Mouse (Mus musculus) forebrain, embryonic 11.5 days (tissue): ENCODE measurements around the gene Abcb10. TPM values are rescaled to one million over a fixed set of nuclear protein-coding genes. Genes with fewer than 3 reads are reported as not detected.

ENCODE experiments used
- ATAC-seq: fragments of 200-750 bp; cut with Nextera tagmentation; replicated peaks from 2 replicates; pipeline ENCODE4 v1.8.0; 2017; ENCODE audit warnings: moderate TSS enrichment; ENCODE audit not compliant: low FRiP score
- DNase-seq: peaks from one replicate; pipeline ENCODE4 v3.0.0-alpha.2; 2017; ENCODE audit warnings: low spot score
- H3K27ac ChIP-seq: fragments of 300-500 bp; sonication (generic); 2 replicates; pipeline ENCODE4 v1.5.1; 2014; ENCODE audit warnings: low read depth, low read length
- H3K27me3 ChIP-seq: fragments of 300-500 bp; sonication (generic); 2 replicates; pipeline ENCODE4 v1.6.1; 2014; ENCODE audit warnings: mild to moderate bottlenecking, low read length, mixed read lengths; ENCODE audit not compliant: control insufficient read depth, insufficient read depth
- H3K36me3 ChIP-seq: fragments of 300-500 bp; sonication (generic); 2 replicates; pipeline ENCODE4 v1.6.1; 2014; ENCODE audit warnings: mild to moderate bottlenecking, low read length, moderate library complexity, mixed read lengths; ENCODE audit not compliant: control insufficient read depth, insufficient read depth
- H3K4me1 ChIP-seq: fragments of 300-500 bp; sonication (generic); replicated peaks from 2 replicates; pipeline ENCODE4 v1.6.1; 2014; ENCODE audit warnings: low read length, mixed read lengths; ENCODE audit not compliant: control insufficient read depth, insufficient read depth
- H3K4me2 ChIP-seq: fragments of 300-500 bp; sonication (generic); 2 replicates; pipeline ENCODE4 v1.6.1; 2014; ENCODE audit warnings: low read depth, mild to moderate bottlenecking, low read length, moderate library complexity, mixed read lengths; ENCODE audit not compliant: severe bottlenecking
- H3K4me3 ChIP-seq: fragments of 300-500 bp; sonication (generic); 2 replicates; pipeline ENCODE4 v1.5.1; 2014; ENCODE audit warnings: low read depth, low read length
- H3K9ac ChIP-seq: fragments of 300-500 bp; sonication (generic); 2 replicates; pipeline ENCODE4 v1.6.1; 2014; ENCODE audit warnings: low read length
- H3K9me3 ChIP-seq: fragments of 300-500 bp; sonication (generic); 2 replicates; pipeline ENCODE4 v1.6.1; 2016; ENCODE audit warnings: low read length, mixed read lengths; ENCODE audit not compliant: control insufficient read depth
- WGBS: fragments of 180-500 bp; shearing (Covaris S2); extraction: QIAGEN DNeasy Blood & Tissue Kit; methylation state at CpG from one replicate; pipeline ENCODE4 v1.1.7; 2014; 5-methylcytosine and 5-hydroxymethylcytosine counted together
- polyA plus RNA-seq: library from polyadenylated mRNA; unstranded; fragments of >200 nt; fragmentation: Nextera tagmentation; extraction: Ambion mirVana; gene quantifications from 2 replicates; pipeline ENCODE4 v1.2.1, GENCODE M21; 2014

Gene Abcb10
- polyA plus RNA-seq, 1 experiment from 2014 or later, result 24.2 TPM

GRCm38 (mm10) chr8:123990277-123991049 lies 7.5 kb upstream of the Abcb10 start:
- no peak for ATAC-seq
- no peak overlapping the region for H3K4me3 ChIP-seq
- no peak for DNase-seq
- no peak overlapping the region for H3K9ac ChIP-seq
- H3K4me2 ChIP-seq, result no peak overlapping the region
- no peaks in the 10 kb centered on the region for H3K36me3 ChIP-seq
- H3K27ac ChIP-seq, result no peak overlapping the region
- no peaks in the 10 kb centered on the region for H3K9me3 ChIP-seq
- no peaks in the 10 kb centered on the region for H3K4me1 ChIP-seq
- WGBS, result 92% methylated on average over 13 of the region's 13 CpGs
- no peaks in the 10 kb centered on the region for H3K27me3 ChIP-seq

- H3K9me3 ChIP-seq, result no peaks in the 10 kb centered on the region
- no peaks in the 10 kb centered on the region for H3K27me3 ChIP-seq
- DNase-seq (no peak), ATAC-seq (no peak)
- no peaks in the 10 kb centered on the region for H3K36me3 ChIP-seq
- no peak overlapping the region for H3K4me3 ChIP-seq
- H3K4me1 ChIP-seq, result no peaks in the 10 kb centered on the region
- H3K27ac ChIP-seq, result no peak overlapping the region
- no peak overlapping the region for H3K4me2 ChIP-seq
- no peak overlapping the region for H3K9ac ChIP-seq
- WGBS, result 78% methylated on average over 7 of the region's 7 CpGs
These were observed 6.2 kb upstream of the Abcb10 start for GRCm38 (mm10) chr8:123989128-123989527.

GRCm38 (mm10) chr8:123988605-123989038 lies 5.7 kb upstream of the Abcb10 start:
- H3K4me1 ChIP-seq, result no peaks in the 10 kb centered on the region
- H3K4me3 ChIP-seq, result no peak overlapping the region
- WGBS, result 81% methylated on average over 6 of the region's 6 CpGs
- ATAC-seq (no peak), DNase-seq (no peak)
- H3K27me3 ChIP-seq, result no peaks in the 10 kb centered on the region
- no peak overlapping the region for H3K9ac ChIP-seq
- no peaks in the 10 kb centered on the region for H3K9me3 ChIP-seq
- H3K4me2 ChIP-seq, result no peak overlapping the region
- H3K27ac ChIP-seq, result no peak overlapping the region
- H3K36me3 ChIP-seq, result no peaks in the 10 kb centered on the region

GRCm38 (mm10) chr8:123982291-123982793 lies 580 bp downstream of the Abcb10 start:
- DNase-seq, result no peak

GRCm38 (mm10) chr8:123981674-123982073 lies 1.2 kb downstream of the Abcb10 start:
- 58% methylated on average over 4 of the region's 4 CpGs for WGBS
- DNase-seq, result no peak
- H3K27ac ChIP-seq, result no peak overlapping the region

More at GRCm38 (mm10) chr8:123982291-123982793, 580 bp downstream of the Abcb10 start:
- H3K9ac ChIP-seq, result peak overlapping the region; percentile 78
- ATAC-seq, result peak; percentile 43
- no peaks in the 10 kb centered on the region for H3K27me3 ChIP-seq
- WGBS, result 1% methylated on average over 48 of the region's 48 CpGs
- H3K27ac ChIP-seq, result peak overlapping the region; percentile 80
- peak overlapping the region; percentile 74 for H3K4me3 ChIP-seq
- H3K36me3 ChIP-seq, result no peaks in the 10 kb centered on the region
- no peaks in the 10 kb centered on the region for H3K9me3 ChIP-seq
- peak overlapping the region; percentile 89 for H3K4me2 ChIP-seq
- H3K4me1 ChIP-seq, result peaks cover 4% of the 10 kb centered on the region; the same call in 1 of the 2 replicates

GRCm38 (mm10) chr8:123980239-123980638 lies 2.7 kb downstream of the Abcb10 start:
- Histone ChIP-seq H3K9ac (no peak overlapping the region), H3K4me2 (no peak overlapping the region), H3K9me3 (no peaks in the 10 kb centered on the region), H3K27ac (no peak overlapping the region), H3K4me3 (peak overlapping the region; percentile 5; the same call in 1 of the 2 replicates), H3K36me3 (no peaks in the 10 kb centered on the region), H3K27me3 (no peaks in the 10 kb centered on the region), H3K4me1 (peaks cover 4% of the 10 kb centered on the region; the same call in 1 of the 2 replicates)
- WGBS, result 72% methylated on average over 4 of the region's 4 CpGs
- ATAC-seq (no peak), DNase-seq (no peak)

More at GRCm38 (mm10) chr8:123981674-123982073, 1.2 kb downstream of the Abcb10 start:
- Histone ChIP-seq H3K9ac (no peak overlapping the region), H3K27me3 (no peaks in the 10 kb centered on the region), H3K4me3 (peak overlapping the region; percentile 74; the same call in 1 of the 2 replicates), H3K36me3 (no peaks in the 10 kb centered on the region), H3K4me1 (peaks cover 4% of the 10 kb centered on the region; the same call in 1 of the 2 replicates), H3K9me3 (no peaks in the 10 kb centered on the region), H3K4me2 (peak overlapping the region; percentile 1; the same call in 1 of the 2 replicates)
- no peak for ATAC-seq

- DNase-seq, result no peak
- Histone ChIP-seq H3K36me3 (no peaks in the 10 kb centered on the region), H3K4me2 (no peak overlapping the region), H3K9me3 (no peaks in the 10 kb centered on the region), H3K9ac (no peak overlapping the region), H3K4me3 (no peak overlapping the region), H3K4me1 (peaks cover 4% of the 10 kb centered on the region; the same call in 1 of the 2 replicates), H3K27me3 (no peaks in the 10 kb centered on the region), H3K27ac (no peak overlapping the region)
- ATAC-seq, result peak; percentile 57
- WGBS, result 79% methylated on average over 8 of the region's 8 CpGs
These were observed 4.0 kb downstream of the Abcb10 start for GRCm38 (mm10) chr8:123978926-123979325.

- Histone ChIP-seq H3K4me3 (no peak overlapping the region), H3K9ac (no peak overlapping the region), H3K4me2 (no peak overlapping the region), H3K36me3 (no peaks in the 10 kb centered on the region), H3K9me3 (no peaks in the 10 kb centered on the region), H3K27ac (no peak overlapping the region; the same call in 1 of the 2 replicates), H3K27me3 (no peaks in the 10 kb centered on the region), H3K4me1 (peaks cover 4% of the 10 kb centered on the region; the same call in 1 of the 2 replicates)
- no peak for DNase-seq
- ATAC-seq, result no peak
- WGBS, result 75% methylated on average over 14 of the region's 14 CpGs
These were observed 4.6 kb downstream of the Abcb10 start for GRCm38 (mm10) chr8:123978166-123978838.
